Mouse (Mus musculus): ENCODE data around the gene Tymp.

Gene Tymp

DNA sequence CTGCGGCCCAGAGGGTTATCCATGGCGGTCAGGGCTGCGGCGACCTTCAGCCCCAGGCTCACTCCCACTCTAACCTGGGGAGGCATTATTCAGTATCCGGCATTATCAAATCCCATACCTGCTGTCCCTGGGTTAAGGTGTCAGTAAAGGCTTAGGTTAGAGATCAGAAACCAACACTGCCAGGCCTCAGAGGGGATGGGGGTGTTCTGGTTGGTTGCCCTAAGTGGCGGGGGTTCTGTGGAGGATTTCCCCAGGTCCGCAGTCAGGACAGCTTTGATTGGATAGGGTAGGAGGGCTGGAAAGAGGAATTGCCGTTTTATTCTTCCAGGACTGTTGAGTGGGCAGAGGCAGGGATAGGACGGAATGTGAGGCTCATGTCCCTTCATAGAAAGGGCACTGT, 2.5 kb downstream of the Tymp start:
- DNase-seq (ENCODE audit: low spot score in 2 of 2): no peak

DNA sequence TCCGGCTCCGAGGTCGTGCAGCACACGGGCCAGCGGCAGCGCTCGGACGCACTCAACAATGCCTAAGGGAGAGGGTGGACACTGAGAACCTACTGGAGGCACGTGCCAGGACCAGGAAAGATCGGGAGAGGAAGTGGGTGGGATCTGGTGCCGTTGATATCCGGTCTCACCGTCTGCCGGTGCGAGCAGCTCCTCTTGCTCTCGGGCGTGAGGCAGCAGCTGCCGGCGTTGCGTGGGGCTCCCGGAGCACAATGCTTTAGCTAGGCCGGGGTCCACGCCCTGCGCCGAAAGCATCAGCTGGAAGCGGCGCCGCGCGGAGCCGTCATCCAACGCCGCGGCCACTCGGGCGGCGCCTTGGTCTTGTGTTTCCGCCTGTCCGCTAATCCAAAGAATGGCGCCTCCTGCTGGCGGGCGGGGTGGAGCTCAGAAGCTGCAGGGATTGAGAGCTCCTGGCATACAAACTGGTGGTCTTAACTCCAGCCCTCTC, 3.0 kb downstream of the Tymp start, which contains the start of gene Sco2:
Gene Sco2, minus strand, starts transcription at position 85 of the 487 bp plus-strand sequence.
- DNase-seq (ENCODE audit: low spot score in 2 of 2): peak; percentile 87 to 91

DNA sequence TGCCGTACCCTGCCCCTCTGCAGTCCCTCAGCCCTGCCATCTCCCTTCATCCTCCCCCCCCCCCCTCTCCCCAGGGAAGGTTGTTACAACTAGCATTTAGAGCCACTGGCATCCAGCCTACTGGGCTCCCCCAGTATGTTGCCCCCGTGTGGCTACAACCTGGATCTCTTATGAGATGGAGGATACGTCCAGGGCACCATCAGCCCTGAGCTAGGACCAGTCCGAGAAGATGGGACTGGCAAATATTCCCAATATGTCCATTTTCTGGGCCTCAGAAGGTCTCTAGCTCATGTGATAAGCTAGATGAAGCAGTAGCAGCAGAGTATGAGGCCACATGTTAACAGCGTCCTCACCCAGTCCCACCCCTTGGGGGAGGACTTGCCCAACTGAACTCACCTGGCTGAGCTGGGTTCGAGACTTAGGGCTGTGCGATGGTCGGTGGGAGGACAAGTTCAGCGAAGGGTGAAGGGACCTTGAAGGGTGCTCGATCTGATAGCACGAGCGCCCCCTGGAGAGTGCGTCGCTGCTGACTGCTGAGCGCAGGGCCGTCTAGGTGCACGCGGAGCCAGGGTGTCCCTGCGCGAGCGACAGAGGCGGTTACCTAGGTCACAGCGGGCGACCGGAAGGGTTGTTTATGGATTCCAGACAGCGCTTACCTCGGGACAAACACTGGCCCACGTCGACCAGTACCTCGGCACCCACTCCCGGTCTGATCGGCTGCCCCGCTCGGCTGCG, 3.6 kb downstream of the Tymp start:
- DNase-seq (ENCODE audit: low spot score in 2 of 2): peak; percentile 71 to 81

DNA sequence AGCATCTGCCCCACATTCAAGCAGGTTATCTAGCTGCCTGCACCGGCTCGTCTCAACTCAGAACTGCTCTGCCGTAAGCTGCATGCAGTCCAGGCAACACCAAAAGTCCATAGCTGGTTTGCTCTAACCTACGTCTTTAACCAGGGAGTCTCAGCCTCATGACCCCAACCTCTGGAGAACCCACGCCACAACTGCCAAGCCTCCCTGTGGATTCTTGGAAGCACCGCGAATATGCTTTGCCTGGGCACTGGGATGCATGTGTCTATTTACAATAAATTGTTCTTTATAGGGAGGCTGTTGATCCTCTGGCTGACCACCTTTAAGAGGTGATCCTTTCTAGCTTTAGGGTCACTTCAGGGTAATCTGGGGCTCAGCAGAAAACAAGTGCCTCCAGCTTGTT, 4.3 kb downstream of the Tymp start:
- no peak for DNase-seq (ENCODE audit: low spot score in 2 of 2)

DNA sequence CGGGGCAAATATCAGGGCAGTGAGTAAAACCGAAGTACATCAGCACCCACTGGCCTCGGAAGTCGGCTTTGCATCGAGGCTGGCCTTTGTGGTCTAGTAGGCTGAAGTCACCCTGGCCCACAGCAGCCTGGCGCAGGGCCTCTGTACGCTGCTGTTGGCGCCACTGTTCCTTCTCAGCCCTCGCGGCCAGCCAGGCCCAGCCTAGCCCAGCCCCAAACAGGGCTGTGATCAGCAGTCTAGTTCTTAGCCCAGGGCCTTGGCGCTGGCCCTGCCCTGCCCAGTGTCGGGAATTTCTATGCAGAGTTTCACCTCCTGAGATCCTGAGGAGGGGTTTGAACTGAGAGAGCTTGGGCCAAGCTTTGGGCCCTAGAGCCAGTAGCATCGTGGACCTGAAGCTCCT, 4.8 kb downstream of the Tymp start:
- DNase-seq (ENCODE audit: low spot score in 2 of 2): no peak

DNA sequence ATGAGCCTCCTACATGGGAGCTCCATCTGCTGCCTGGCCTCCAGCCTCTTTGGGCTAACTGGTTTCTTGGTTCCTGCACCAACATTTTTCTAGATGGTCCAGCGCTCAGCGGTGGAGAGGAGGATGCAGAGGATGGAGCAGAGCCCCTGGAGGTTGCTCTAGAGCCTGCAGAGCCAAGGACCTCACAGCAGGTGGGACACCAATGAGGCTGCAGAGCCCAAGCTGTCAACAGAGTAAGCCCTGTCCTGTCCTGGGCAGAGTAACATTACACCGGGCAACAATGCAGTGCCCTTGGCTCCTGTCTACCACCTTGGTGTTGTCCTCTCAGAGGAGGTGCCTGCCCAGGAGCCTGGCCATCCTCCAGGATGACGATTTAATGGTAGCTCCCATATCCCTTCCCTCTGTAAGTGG, 11.7 kb downstream of the Tymp start:
- no peak for DNase-seq (ENCODE audit: low spot score in 2 of 2)

DNA sequence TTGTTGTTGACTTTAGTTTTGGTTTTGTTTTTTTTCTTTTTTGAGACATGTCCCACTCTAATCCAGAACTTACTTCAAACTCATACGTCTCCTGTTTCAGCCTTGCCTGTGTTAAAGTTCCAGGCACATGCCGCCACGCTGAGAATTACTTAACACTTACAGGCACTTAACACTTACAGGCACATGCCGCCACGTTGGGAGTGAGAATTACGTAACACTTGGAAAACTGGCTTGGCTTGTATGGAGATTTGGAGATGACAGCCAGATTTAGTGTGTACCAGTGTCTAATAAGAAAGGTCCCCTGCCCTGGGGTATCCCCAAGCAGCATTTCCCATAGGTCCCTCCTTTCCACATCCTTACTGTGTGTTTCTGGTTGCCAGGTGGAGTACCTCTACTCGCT, 13.8 kb downstream of the Tymp start:
- no peak for DNase-seq (ENCODE audit: low spot score in 2 of 2)

DNA sequence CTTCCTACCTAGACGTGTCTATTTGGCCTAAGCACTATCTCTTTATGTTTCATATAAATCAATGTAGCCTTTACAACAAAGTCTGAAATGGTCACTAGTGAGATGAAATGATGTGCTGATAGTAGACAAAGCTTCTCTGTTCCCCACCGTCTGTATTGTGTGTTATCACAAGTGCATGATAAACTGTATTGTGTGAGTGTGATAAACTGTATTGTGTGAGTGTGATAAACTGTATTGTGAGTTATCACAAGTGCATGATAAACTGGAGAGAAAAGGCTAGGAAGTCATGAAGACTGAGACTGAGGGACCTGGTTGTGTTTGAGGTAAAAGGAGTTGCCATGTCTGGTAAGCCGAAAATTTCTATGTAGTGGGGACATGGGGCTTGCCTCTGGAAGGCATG, 18.1 kb downstream of the Tymp start:
- DNase-seq (ENCODE audit: low spot score in 2 of 2): no peak

DNA sequence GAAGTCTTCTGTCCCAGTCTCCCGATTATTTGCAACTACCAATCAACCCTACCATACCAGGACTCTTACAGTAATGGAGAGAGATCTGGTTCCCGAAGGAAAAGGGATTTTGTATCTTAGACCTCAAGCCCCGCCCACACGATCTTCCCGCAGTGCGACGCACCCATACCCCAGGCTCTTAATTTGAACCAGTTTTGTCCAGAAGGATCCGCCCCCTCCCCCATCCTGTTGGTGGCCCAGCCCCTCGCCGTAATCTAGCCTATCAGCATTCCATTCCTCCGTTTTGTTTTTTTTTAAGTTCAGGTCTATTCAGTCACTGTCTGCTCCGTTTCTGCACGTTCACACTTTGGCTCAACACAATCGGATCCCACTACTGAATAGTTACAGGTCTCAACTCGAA, 20.5 kb downstream of the Tymp start:
- peak in 1 of 2 experiments; percentile 48 for DNase-seq (ENCODE audit: low spot score in 2 of 2)

DNA sequence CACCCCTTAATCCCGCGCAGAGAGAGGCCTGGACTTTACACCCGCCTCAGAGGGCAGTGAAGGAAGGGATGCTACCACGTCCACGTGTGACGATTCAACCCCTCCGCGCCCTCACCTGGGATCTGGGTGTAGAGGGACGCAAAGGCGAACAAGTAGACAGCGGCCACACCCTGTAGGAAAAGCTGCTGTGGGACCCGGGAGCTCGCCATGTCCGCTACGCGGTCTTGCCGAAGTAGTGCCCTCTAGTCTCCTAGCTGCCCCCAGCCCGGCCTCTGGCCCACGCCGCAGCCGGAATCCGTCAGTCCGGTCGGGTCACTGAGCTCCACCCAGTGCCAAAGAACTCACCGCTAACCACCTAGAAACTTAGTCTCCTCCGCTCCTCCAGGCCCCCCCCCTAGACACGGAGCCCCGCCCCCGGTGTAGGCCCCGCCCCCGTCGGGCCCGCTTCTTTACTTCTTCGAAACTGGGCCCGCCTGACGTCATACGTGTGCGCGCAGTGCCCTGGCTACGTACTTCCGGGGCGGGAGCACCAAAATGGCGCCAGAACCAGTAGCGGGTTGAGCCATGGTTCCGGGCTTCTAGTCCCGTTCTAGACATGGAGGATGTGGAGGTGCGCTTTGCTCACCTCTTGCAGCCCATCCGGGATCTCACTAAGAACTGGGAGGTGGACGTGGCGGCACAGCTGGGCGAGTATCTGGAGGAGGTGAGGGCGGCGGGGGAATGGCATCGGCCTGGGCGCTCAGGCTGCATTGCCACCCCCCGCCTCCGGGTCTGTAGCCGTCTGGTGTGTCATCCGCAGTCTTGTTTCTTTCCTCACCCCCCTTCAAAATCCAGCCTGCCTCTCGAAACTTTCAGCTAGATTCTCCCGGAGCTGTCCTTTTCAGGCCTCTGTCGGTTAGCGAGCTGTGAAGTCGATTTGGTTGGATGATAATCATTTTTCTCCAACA, 21.3 kb downstream of the Tymp start, which contains the start of the genes Lmf2 and Ncaph2:
Gene Lmf2, minus strand, starts transcription at position 419 of the 947 bp plus-strand sequence.
Gene Ncaph2, plus strand, starts transcription at position 479 of the 947 bp plus-strand sequence.
- peak; percentile 92 for DNase-seq (ENCODE audit: low spot score in 2 of 2)

DNA sequence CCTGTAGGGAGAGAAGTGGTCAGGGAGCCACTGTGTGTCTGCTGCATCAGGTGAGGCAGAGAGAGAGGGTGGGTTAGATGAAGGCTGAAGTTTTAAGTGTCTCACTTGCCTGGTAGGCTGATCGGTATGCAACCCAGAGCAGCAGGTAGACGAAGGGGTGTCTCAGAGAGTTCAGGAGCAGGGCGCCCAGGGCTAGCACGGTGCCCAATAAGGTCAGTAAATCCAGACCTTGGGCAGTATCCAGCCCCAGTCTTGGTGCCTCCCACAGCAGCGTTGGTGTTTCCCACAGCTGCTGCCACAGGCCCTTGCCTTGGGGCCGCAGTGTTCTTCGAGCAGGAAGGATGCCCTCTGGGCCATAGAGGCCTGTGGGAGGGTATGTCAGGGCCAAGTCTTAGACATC, 22.4 kb downstream of the Tymp start:
- DNase-seq (ENCODE audit: low spot score in 2 of 2): no peak

DNA sequence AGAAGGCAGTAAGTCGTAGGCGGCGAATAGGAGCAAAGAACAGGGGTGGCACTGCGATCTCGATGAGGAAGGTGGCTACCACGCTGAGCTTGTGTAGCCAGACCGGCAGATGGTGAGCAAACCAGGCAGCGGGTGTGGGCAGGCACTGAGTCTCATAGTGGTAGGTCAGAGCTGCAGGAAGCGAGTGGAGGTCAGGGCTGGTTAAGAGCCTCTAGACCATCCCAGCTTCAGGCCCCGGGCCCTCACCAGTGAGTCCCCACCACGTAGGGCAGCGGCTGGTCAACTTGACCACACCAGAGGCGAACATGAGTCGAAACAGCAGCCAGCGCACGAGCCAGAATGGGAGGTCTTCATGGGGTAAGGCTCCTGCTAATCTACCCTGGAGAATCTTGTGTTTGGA, 23.0 kb downstream of the Tymp start:
- no peak for DNase-seq (ENCODE audit: low spot score in 2 of 2)

DNA sequence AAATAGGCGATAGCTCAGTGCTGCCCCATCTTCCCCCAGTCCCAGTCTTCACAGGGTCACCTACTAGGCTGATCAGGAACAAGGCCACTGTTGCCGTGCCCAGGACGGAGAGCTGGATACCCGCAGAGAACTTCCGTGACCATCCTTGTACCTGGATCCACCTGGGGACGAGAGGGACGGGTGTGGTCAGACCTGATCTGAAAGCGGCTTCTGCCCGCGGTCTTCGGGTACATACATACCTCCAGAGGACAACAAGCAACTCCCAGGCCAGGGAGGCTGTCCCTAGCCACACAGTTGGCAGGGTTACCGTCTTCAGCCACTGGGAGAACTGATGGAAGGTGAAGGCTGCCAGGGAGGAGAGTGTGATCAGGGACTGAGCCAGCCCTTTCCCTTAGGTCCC, 24.0 kb downstream of the Tymp start:
- DNase-seq (ENCODE audit: low spot score in 2 of 2): no peak

DNA sequence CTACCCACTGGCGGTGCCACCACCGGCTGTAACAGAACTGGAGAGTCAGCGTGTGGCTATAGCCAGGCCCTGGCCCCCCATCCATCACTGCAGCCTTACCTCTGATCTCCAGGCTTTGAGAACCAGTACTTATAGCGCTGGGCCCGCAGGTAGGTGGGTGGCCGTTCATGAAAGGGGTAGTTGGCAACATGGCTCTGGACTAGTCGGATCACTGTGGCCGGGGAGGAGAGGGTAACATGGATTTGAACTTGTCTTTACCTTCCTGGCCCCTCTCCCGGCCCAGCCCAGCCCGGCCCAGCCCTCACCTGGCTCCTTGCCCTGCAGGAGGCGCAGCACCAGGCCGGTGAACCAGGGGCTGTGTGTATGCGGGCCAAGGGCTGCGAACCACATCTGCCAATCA, 24.8 kb downstream of the Tymp start:
- DNase-seq (ENCODE audit: low spot score in 2 of 2): no peak

DNA sequence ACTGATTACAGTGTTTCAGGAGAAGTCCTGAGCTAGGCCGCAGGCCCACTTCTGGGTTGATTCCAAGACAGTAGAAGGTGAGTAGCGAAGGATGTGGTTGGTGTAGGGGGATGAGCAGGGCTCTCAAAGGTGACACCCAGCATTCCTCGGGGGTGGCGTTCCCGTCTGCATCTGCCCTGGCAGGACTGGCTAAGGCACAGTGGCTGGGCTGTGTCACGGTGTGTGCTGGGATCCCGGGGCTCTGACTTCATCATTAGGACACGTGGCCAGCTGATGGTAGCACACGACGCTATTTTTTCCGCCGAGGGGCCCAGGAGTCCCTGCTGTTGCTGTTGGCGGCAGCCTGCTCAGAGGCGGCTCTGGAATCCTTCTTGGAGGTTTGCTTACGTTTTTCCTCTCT, 25.5 kb downstream of the Tymp start:
- no peak for DNase-seq (ENCODE audit: low spot score in 2 of 2)

DNA sequence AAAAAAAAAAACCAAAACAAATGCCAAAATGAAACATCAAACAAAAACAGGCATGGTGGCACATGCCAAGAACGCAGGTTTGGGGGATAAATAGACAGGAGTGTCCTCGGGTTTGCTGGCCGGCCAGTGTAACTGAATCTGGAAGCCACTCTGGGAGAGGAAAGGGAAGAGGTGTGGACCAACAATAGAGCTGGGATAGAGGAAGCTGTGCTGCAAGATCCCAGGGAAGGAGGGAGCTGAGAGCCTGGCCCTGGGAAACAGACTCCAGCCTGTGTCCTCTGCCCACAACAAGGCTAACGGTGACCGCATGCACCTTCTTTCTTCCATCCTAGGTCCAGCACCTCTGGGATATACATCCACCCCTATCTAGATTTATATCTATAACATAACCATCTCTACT, 26.4 kb downstream of the Tymp start:
- DNase-seq (ENCODE audit: low spot score in 2 of 2): no peak

DNA sequence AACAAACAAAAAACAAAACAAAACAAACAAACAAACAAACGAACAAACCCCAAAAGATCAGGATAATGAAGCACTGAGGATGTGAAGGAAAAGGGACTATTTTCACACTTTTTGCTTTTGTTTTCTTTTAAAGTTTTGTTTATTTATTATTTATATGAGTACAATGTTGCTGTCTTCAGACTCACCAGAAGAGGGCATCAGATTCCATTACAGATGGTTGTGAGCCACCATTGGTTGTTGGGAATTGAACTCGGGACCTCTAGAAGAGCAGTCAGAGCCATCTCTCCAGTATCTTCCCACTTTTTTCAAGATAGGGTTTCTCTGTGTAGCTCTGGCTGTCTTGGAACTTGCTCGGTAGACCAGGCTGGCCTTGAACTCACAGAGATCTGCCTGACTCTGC, 33.5 kb downstream of the Tymp start:
- no peak for DNase-seq (ENCODE audit: low spot score in 2 of 2)

DNA sequence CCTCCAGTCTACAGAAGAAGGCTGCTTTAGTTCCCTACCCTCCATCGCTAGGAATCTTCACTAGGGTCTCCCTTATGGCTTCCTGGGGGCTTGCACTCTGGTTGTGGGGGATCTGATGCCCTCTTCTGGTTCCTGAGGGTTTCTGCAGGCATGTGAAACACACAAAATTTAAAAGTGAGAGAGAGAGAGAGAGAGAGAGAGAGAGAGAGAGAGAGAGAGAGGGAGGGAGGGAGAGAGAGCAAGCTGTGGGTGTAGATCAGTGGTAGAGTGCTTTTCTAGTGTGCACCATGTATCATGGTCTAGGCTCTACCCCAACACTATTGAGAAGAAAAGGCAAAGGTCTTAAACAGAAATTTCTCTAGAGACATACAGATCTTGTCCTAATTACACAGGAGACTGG, 35.2 kb downstream of the Tymp start:
- no peak for DNase-seq (ENCODE audit: low spot score in 2 of 2)

DNA sequence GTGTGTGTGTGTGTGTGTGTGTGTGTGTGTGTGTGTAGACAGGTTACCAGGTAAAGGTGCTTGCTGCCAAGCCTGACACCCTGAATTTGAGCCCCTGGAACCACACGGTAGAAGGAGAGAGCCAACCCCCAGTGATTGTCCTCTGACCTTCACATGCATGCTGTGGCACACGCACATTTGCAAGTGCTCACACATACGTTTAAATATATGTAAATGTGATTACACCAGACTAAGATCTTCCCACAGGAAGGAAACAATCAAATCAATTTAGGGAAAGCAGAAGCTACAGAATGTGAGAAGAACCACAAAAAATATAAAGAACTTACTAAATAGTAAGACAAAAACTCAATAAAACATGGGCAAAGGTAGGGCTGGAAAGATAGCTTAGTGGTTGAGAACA, 36.7 kb downstream of the Tymp start:
- no peak for DNase-seq (ENCODE audit: low spot score in 2 of 2)

DNA sequence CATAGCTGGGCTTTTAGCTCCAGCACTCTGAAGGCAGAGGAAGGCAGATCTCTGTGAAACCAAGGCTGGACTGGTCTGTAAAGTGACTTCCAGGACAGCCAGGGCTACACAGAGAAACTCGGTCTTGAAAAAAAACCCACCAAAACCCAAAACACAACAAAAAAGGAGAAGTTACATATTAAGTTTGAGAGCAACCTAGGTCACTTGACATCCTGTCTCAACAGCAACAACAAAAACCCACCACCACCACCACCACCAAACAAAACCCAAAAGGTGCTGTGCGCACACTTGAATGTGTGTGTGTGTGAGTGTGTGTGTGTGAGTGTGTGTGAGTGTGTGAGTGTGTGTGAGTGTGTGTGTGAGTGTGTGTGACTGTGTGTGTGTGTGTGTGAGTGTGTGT, 37.1 kb downstream of the Tymp start:
- DNase-seq (ENCODE audit: low spot score in 2 of 2): no peak

DNA sequence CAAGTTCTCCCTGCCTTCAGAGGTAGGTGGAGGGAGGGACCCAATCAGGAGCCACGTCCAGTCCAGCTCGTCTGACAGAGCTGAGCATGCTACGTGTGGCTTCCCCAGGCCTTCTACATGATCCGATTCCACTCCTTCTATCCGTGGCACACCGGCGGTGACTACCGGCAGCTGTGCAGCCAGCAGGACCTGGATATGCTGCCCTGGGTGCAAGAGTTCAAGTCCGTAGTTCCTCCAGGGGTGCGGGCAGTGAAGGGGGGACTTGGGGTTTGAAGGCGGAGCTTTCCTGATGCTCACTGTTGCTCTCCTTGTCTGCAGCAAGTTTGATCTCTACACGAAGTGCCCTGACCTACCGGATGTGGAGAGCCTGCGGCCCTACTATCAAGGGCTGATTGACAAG, 40.4 kb downstream of the Tymp start:
- DNase-seq (ENCODE audit: low spot score in 2 of 2): no peak

DNA sequence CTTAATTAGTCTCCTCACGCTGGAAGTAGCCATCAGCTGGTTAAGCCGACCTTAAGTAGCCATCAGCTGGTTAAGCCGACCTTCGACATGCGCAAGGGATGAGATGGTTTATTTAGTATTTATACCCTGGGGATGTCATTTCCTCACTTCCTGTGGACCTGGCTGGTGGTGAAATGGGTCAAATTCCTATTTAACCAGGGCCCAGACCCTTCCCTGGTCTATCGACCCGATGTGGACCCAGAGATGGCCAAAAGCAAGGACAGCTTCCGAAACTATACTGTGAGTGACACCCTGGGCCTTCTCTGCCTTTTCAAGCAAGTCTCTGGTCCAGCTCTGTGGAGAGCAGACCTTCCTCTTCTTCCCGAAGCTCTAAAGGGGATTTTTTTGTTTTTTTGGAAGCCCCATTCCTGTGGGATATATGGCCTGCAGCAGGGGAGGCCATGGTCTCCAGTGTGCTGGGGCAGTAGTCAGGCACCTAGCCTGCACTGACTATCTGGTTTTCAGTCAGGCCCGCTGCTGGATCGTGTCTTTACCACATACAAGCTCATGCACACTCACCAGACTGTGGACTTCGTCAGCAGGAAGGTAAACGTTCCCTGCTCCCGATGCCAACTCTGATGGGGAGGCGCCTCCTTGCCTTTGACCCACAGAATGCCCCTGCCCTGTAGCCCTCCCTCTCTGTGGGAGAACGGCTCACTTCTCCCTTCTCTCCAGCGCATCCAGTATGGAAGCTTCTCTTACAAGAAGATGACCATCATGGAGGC, 41.9 kb downstream of the Tymp start:
- DNase-seq (ENCODE audit: low spot score in 2 of 2): no peak
